Comparison of ENCODE assay signal across 16 mouse cellular contexts in the genomic region with DNA sequence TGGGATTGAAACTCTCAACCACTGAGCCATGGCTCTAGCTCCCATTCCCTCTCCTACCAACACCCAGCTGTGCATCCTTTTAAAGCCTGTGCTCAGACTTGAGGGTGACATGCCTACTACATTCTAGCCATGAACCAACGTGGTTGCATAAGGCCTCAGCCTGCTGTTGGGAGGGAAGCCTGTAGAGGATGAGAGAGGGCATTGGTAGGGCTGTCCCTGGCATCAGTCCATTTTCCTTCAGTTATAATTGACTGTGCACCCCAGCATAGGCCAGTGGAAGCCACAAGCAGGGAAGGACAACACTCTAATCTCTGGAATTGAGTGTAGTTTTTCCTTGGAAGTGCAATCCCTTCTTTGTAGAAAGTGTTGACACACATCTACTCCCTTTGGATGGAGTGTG.
DNase-seq lines count a peak whose midpoint lies in the region; ATAC-seq and TF ChIP-seq lines count a peak whose summit lies in the region.
"Had no signal": no experiment of that assay in that cellular context is flagged by ENCODE, and none has a peak within 500 bp of the region (broad histone marks: within the 10 kb centered on the region; RNA-seq: fewer than 3 reads in every experiment).

No protein-coding gene starts in this region.

- TF ChIP-seq EP300 in heart, adult 2 months (IDR thresholded peaks at IDR 0.05; ENCODE audit: insufficient read depth, low read depth, low read length), result no peak

- TF ChIP-seq CTCF in heart, adult 2 months (IDR thresholded peaks at IDR 0.05), result no peak
- no peak for TF ChIP-seq CTCF in kidney, adult 2 months (conservative IDR thresholded peaks at IDR 0.05; ENCODE audit: insufficient read depth, insufficient read length, low read depth, low read length)

- ATAC-seq in kidney, embryonic 14.5 days (ENCODE audit: low FRiP score, low TSS enrichment), result no peak
- no peak for ATAC-seq in lung, embryonic 15.5 days (ENCODE audit: borderline replicate concordance, extremely low read depth, low FRiP score, low TSS enrichment)

- no peak overlapping the region for H3K4me3 ChIP-seq in heart, adult 2 months
- no peak overlapping the region for H3K4me3 ChIP-seq in kidney, adult 2 months (ENCODE audit: insufficient read depth, low read depth, low read length)
- no peak overlapping the region for H3K4me3 ChIP-seq in kidney, embryonic 14.5 days (ENCODE audit: low read length)
- H3K4me3 ChIP-seq in lung, embryonic 15.5 days, result no peak overlapping the region
- H3K4me3 ChIP-seq in myocyte, result no peak overlapping the region
- H3K4me3 ChIP-seq: forebrain, embryonic 13.5 days; limb, embryonic 12.5 days; midbrain, embryonic 10.5 days; neural tube, embryonic 15.5 days had no signal

- DNase-seq in heart, adult 2 months, result no peak
- no peak for DNase-seq in heart, postnatal 4 days
- DNase-seq in kidney, adult 2 months, result peak; percentile 52
- no peak for DNase-seq in lung, postnatal 25 days (ENCODE audit: low spot score)
- no peak for DNase-seq in layer of hippocampus, adult 18-20 months (ENCODE audit: low spot score in 2 of 2)
- DNase-seq: cerebellum, adult 18-20 months; lung, adult 2 months; right cerebral cortex, postnatal 4 days; thymus, adult 18-20 months had no signal

- H3K9ac ChIP-seq in heart, adult 2 months (ENCODE audit: low read depth, low read length), result no peak overlapping the region
- no peak overlapping the region for H3K9ac ChIP-seq in kidney, embryonic 14.5 days (ENCODE audit: low read depth, low read length)
- no peak overlapping the region for H3K9ac ChIP-seq in lung, embryonic 15.5 days
- H3K9ac ChIP-seq: forebrain, embryonic 13.5 days; limb, embryonic 12.5 days; neural tube, embryonic 15.5 days had no signal

- TF ChIP-seq POLR2A in heart, adult 2 months (IDR thresholded peaks at IDR 0.05; ENCODE audit: insufficient read depth, low read depth, low read length), result no peak
- TF ChIP-seq POLR2A in kidney, adult 2 months (IDR thresholded peaks at IDR 0.05; ENCODE audit: low read depth, low read length), result no peak
- TF ChIP-seq POLR2A in myocyte (IDR thresholded peaks at IDR 0.05; ENCODE audit: insufficient read length, low read depth), result no peak

- no peaks in the 10 kb centered on the region for H3K27me3 ChIP-seq in heart, adult 2 months (ENCODE audit: control insufficient read depth, insufficient read depth, low read length)
- H3K27me3 ChIP-seq in kidney, adult 2 months (replicated peaks; ENCODE audit: control insufficient read depth, insufficient read depth, low read length), result no peaks in the 10 kb centered on the region
- H3K27me3 ChIP-seq in kidney, embryonic 14.5 days (ENCODE audit: control insufficient read depth, insufficient read depth, low read length), result no peaks in the 10 kb centered on the region
- no peaks in the 10 kb centered on the region for H3K27me3 ChIP-seq in lung, embryonic 15.5 days
- no peaks in the 10 kb centered on the region for H3K27me3 ChIP-seq in myocyte (ENCODE audit: control insufficient read depth, insufficient read depth, insufficient read length)
- H3K27me3 ChIP-seq: forebrain, embryonic 13.5 days; limb, embryonic 12.5 days; neural tube, embryonic 15.5 days had no signal

- no peak overlapping the region for H3ac ChIP-seq in myocyte (ENCODE audit: control insufficient read depth, insufficient read length)

- H3K36me3 ChIP-seq in heart, adult 2 months (ENCODE audit: control insufficient read depth, insufficient read depth, low read length), result peaks cover 8% of the 10 kb centered on the region
- H3K36me3 ChIP-seq in kidney, adult 2 months (ENCODE audit: control insufficient read depth, insufficient read depth, low read length), result no peaks in the 10 kb centered on the region; the same call in 1 of the 2 replicates
- H3K36me3 ChIP-seq in kidney, embryonic 14.5 days (ENCODE audit: control insufficient read depth, insufficient read depth, low read length), result no peaks in the 10 kb centered on the region; the same call in 1 of the 2 replicates
- peaks cover 4% of the 10 kb centered on the region; the same call in 1 of the 2 replicates for H3K36me3 ChIP-seq in lung, embryonic 15.5 days
- H3K36me3 ChIP-seq in myocyte (ENCODE audit: control insufficient read depth, insufficient read depth), result no peaks in the 10 kb centered on the region
- H3K36me3 ChIP-seq: midbrain, embryonic 10.5 days; neural tube, embryonic 15.5 days had no signal

- WGBS in heart, adult 2 months, result 39% methylated on average over 1 of the region's 1 CpGs
- WGBS in kidney, adult 2 months, result 29% methylated on average over 1 of the region's 1 CpGs
- 95% methylated on average over 1 of the region's 1 CpGs for WGBS in kidney, embryonic 14.5 days
- WGBS in lung, embryonic 15.5 days, result 48% methylated on average over 1 of the region's 1 CpGs

- intact Hi-C loops in heart, adult 2 months (cut with DNase I), result no loop called here

- H3K9me3 ChIP-seq in kidney, embryonic 14.5 days (ENCODE audit: control insufficient read depth, low read length), result no peaks in the 10 kb centered on the region
- H3K9me3 ChIP-seq in lung, embryonic 15.5 days, result no peaks in the 10 kb centered on the region
- H3K9me3 ChIP-seq: forebrain, embryonic 13.5 days; limb, embryonic 12.5 days; midbrain, embryonic 10.5 days; neural tube, embryonic 15.5 days had no signal

- H3K79me2 ChIP-seq in heart, adult 2 months (replicated peaks; ENCODE audit: control insufficient read depth, insufficient read depth, low read length), result no peaks in the 10 kb centered on the region
- no peaks in the 10 kb centered on the region for H3K79me2 ChIP-seq in myocyte (ENCODE audit: control insufficient read depth, insufficient read depth)

- H3K4me1 ChIP-seq in heart, adult 2 months (ENCODE audit: control insufficient read depth, insufficient read depth, low read length), result peaks cover 16% of the 10 kb centered on the region
- peaks cover 64% of the 10 kb centered on the region for H3K4me1 ChIP-seq in kidney, adult 2 months (ENCODE audit: control insufficient read depth, insufficient read depth, low read length)
- peaks cover 25% of the 10 kb centered on the region for H3K4me1 ChIP-seq in kidney, embryonic 14.5 days (ENCODE audit: control insufficient read depth, insufficient read depth, low read length)
- H3K4me1 ChIP-seq in lung, embryonic 15.5 days, result peaks cover 32% of the 10 kb centered on the region
- H3K4me1 ChIP-seq: forebrain, embryonic 13.5 days; limb, embryonic 12.5 days; neural tube, embryonic 15.5 days had no signal

- H3K4me2 ChIP-seq in kidney, embryonic 14.5 days (replicated peaks; ENCODE audit: low read depth, low read length), result no peak overlapping the region
- no peak overlapping the region for H3K4me2 ChIP-seq in lung, embryonic 15.5 days
- H3K4me2 ChIP-seq in myocyte (ENCODE audit: low read depth), result peak overlapping the region; percentile 82
- H3K4me2 ChIP-seq: forebrain, embryonic 13.5 days; limb, embryonic 12.5 days; neural tube, embryonic 15.5 days had no signal

- H3K27ac ChIP-seq in heart, adult 2 months, result peak overlapping the region; percentile 76
- peak overlapping the region; percentile 92 for H3K27ac ChIP-seq in kidney, adult 2 months (ENCODE audit: insufficient read depth, low read depth, low read length)
- H3K27ac ChIP-seq in kidney, embryonic 14.5 days (ENCODE audit: low read depth, low read length), result no peak overlapping the region
- H3K27ac ChIP-seq in lung, embryonic 15.5 days, result peak overlapping the region; percentile 50
- H3K27ac ChIP-seq: forebrain, embryonic 13.5 days; limb, embryonic 12.5 days; midbrain, embryonic 10.5 days; neural tube, embryonic 15.5 days had no signal

TF ChIP-seq in myocyte, 11 proteins besides CTCF, POLR2A, EP300 and RAD21:
- no peak for TF ChIP-seq USF1 (IDR thresholded peaks at IDR 0.05; ENCODE audit: low read depth)
- TF ChIP-seq MYOD1 (IDR thresholded peaks at IDR 0.05; ENCODE audit: control insufficient read depth in 1 of 3, insufficient read length in 2 of 3, low read depth in 2 of 3), result peak in 1 of 3 experiments; percentile 8
